Mouse (Mus musculus) heart, adult 2 months (tissue): Measurements from ENCODE around the gene P4hb. TPM values are rescaled to one million over a fixed set of nuclear protein-coding genes. Genes with fewer than 3 reads are reported as not detected.

Experiments used
- DNase-seq, 2 experiments: peaks; one replicate each; pipeline ENCODE4 v3.0.0; 2021
- H3K27ac ChIP-seq: fragments of 200-600 bp; 2 replicates; pipeline ENCODE4 v1.8.1; 2022
- H3K27me3 ChIP-seq: fragments of 200-500 bp; 2 replicates; pipeline ENCODE4 v1.6.1; 2012; ENCODE audit warnings: mild to moderate bottlenecking, low read length, inconsistent platforms, mixed read lengths; ENCODE audit not compliant: control insufficient read depth, insufficient read depth
- H3K36me3 ChIP-seq: fragments of 200-500 bp; 2 replicates; pipeline ENCODE4 v1.6.1; 2012; ENCODE audit warnings: low read length, inconsistent platforms; ENCODE audit not compliant: control insufficient read depth, insufficient read depth
- H3K4me1 ChIP-seq: fragments of 200-500 bp; 2 replicates; pipeline ENCODE4 v1.6.1; 2011; ENCODE audit warnings: low read length; ENCODE audit not compliant: control insufficient read depth, insufficient read depth
- H3K4me3 ChIP-seq: fragments of 200-600 bp; 2 replicates; pipeline ENCODE4 v1.8.1; 2022
- H3K79me2 ChIP-seq: fragments of 200-500 bp; replicated peaks from 2 replicates; pipeline ENCODE4 v1.6.1; 2012; ENCODE audit warnings: mild to moderate bottlenecking, inconsistent platforms, low read length, moderate library complexity, mixed read lengths; ENCODE audit not compliant: control insufficient read depth, insufficient read depth
- H3K9ac ChIP-seq: fragments of 200-500 bp; 2 replicates; pipeline ENCODE4 v1.6.1; 2012; ENCODE audit warnings: low read depth, mild to moderate bottlenecking, control low read depth, inconsistent platforms, low read length, mixed read lengths
- CTCF ChIP-seq: fragments of 200-600 bp; IDR thresholded peaks from 2 replicates; pipeline ENCODE4 v1.8.1; 2022; ENCODE audit warnings: antibody characterized with exemption, mild to moderate bottlenecking, moderate library complexity
- EP300 ChIP-seq: fragments of 200-500 bp; IDR thresholded peaks from 2 replicates; pipeline ENCODE4 v1.6.1; 2011; ENCODE audit warnings: low read depth, low read length, control low read depth; ENCODE audit not compliant: insufficient read depth
- POLR2A ChIP-seq: fragments of 200-500 bp; IDR thresholded peaks from 2 replicates; pipeline ENCODE4 v1.6.1; 2011; ENCODE audit warnings: mild to moderate bottlenecking, low read depth, low read length, control low read depth; ENCODE audit not compliant: insufficient read depth
- WGBS: fragments of 180-500 bp; shearing (Covaris S2); methylation state at CpG from one replicate; pipeline ENCODE4 v1.1.7; 2018; 5-methylcytosine and 5-hydroxymethylcytosine counted together
- intact Hi-C: fragments of 180-260 bp; cut with DNase I; formaldehyde crosslinking; loops from one replicate; pipeline ENCODE4 v1.15.1; 2025
- polyA plus RNA-seq: library from polyadenylated mRNA; depleted of rRNA; stranded (reverse); fragments of >200 nt; gene quantifications from 2 replicates; pipeline ENCODE4 v1.2.3, GENCODE M21; 2012
- total RNA-seq, 2 experiments: library from RNA; stranded (reverse); gene quantifications; 2 replicates each; pipeline ENCODE4 v1.2.3; 2021

P4hb gene
- total and polyA plus RNA-seq, 3 experiments = 115 to 246 (median 221) TPM

GRCm38 (mm10) chr11:120616617-120617294, 43.7 kb upstream of the P4hb start:
- Histone ChIP-seq H3K9ac (no peak overlapping the region; the same call in 1 of the 2 replicates), H3K36me3 (no peaks in the 10 kb centered on the region), H3K4me1 (peaks cover 3% of the 10 kb centered on the region), H3K79me2 (no peaks in the 10 kb centered on the region), H3K4me3 (peak overlapping the region; percentile 61), H3K27me3 (no peaks in the 10 kb centered on the region), H3K27ac (peak overlapping the region; percentile 78; the same call in 1 of the 2 replicates)
- intact Hi-C loops = no loop called here
- 50% methylated on average over 4 of the region's 4 CpGs for WGBS
- no peak for DNase-seq
- no peak for TF ChIP-seq CTCF
- no peak for TF ChIP-seq EP300
- no peak for TF ChIP-seq POLR2A

- WGBS = 87% methylated on average over 11 of the region's 11 CpGs
- no peak overlapping the region for H3K4me3 ChIP-seq
- H3K9ac ChIP-seq = no peak overlapping the region
- no peaks in the 10 kb centered on the region for H3K36me3 ChIP-seq
- intact Hi-C loops = no loop called here
- H3K4me1 ChIP-seq = peaks cover 3% of the 10 kb centered on the region
- no peaks in the 10 kb centered on the region for H3K27me3 ChIP-seq
- TF ChIP-seq POLR2A (no peak), EP300 (no peak), CTCF (no peak)
- no peak for DNase-seq
- no peaks in the 10 kb centered on the region for H3K79me2 ChIP-seq
- H3K27ac ChIP-seq = no peak overlapping the region
These were observed 42.7 kb upstream of the P4hb start for GRCm38 (mm10) chr11:120615606-120616203.

GRCm38 (mm10) chr11:120615167-120615566, 42.1 kb upstream of the P4hb start:
- Histone ChIP-seq H3K4me1 (peaks cover 3% of the 10 kb centered on the region), H3K9ac (no peak overlapping the region), H3K27me3 (no peaks in the 10 kb centered on the region), H3K36me3 (no peaks in the 10 kb centered on the region), H3K79me2 (no peaks in the 10 kb centered on the region), H3K27ac (no peak overlapping the region), H3K4me3 (no peak overlapping the region)
- WGBS = 90% methylated on average over 6 of the region's 6 CpGs
- TF ChIP-seq EP300 = no peak
- no peak for TF ChIP-seq POLR2A
- no peak for TF ChIP-seq CTCF
- intact Hi-C loops = no loop called here
- DNase-seq = no peak

GRCm38 (mm10) chr11:120613976-120614375, 40.9 kb upstream of the P4hb start:
- WGBS = 83% methylated on average over 8 of the region's 8 CpGs
- Histone ChIP-seq H3K79me2 (no peaks in the 10 kb centered on the region), H3K27me3 (no peaks in the 10 kb centered on the region), H3K4me1 (peaks cover 3% of the 10 kb centered on the region), H3K27ac (no peak overlapping the region), H3K36me3 (no peaks in the 10 kb centered on the region), H3K4me3 (no peak overlapping the region), H3K9ac (no peak overlapping the region)
- TF ChIP-seq POLR2A = no peak
- no peak for TF ChIP-seq CTCF
- TF ChIP-seq EP300 = no peak
- intact Hi-C loops = loop anchor here (2.0 kb wide), 1 partner anchor 31 kb away; no protein-coding TSS in a partner anchor
- no peak for DNase-seq

GRCm38 (mm10) chr11:120613481-120613972, 40.5 kb upstream of the P4hb start:
- Histone ChIP-seq H3K27ac (no peak overlapping the region), H3K79me2 (no peaks in the 10 kb centered on the region), H3K4me3 (no peak overlapping the region), H3K27me3 (no peaks in the 10 kb centered on the region), H3K9ac (no peak overlapping the region), H3K4me1 (peaks cover 3% of the 10 kb centered on the region), H3K36me3 (no peaks in the 10 kb centered on the region)
- TF ChIP-seq CTCF = no peak
- no peak for TF ChIP-seq EP300
- no peak for TF ChIP-seq POLR2A
- 82% methylated on average over 10 of the region's 10 CpGs for WGBS
- no peak for DNase-seq
- intact Hi-C loops = loop anchor here (2.0 kb wide), 1 partner anchor 31 kb away; no protein-coding TSS in a partner anchor

- no peak overlapping the region for H3K27ac ChIP-seq
- DNase-seq = peak; percentile 72 to 80
- no peaks in the 10 kb centered on the region for H3K36me3 ChIP-seq
- H3K4me1 ChIP-seq = peaks cover 3% of the 10 kb centered on the region
- H3K27me3 ChIP-seq = no peaks in the 10 kb centered on the region
- no peak overlapping the region for H3K4me3 ChIP-seq
- TF ChIP-seq EP300 (peak; percentile 86), CTCF (peak; percentile 88), POLR2A (no peak)
- no peak overlapping the region for H3K9ac ChIP-seq
- no peaks in the 10 kb centered on the region for H3K79me2 ChIP-seq
- intact Hi-C loops = loop anchor here (1.0 to 2.0 kb wide), 3 partner anchors 30 to 123 kb away; no protein-coding TSS in a partner anchor
- WGBS = 37% methylated on average over 6 of the region's 6 CpGs
These were observed 39.7 kb upstream of the P4hb start for GRCm38 (mm10) chr11:120612763-120613162.
